Mouse (Mus musculus) activated CD4-positive, CD25-positive, alpha-beta regulatory T cell, adult 4 months (primary cell): ENCODE data around the gene Gm9972. TPM values are rescaled to one million over a fixed set of nuclear protein-coding genes. Genes with fewer than 3 reads are reported as not detected.

Experiments
- ATAC-seq: one replicate; pipeline ENCODE4 v1.8.0; 2017
- polyA plus RNA-seq, 2 experiments: library from polyadenylated mRNA; unstranded; fragments of 100-300 nt; shearing (Covaris generic); gene quantifications; one replicate each; pipeline ENCODE4 v1.2.1; 2017

Gene Gm9972
- polyA plus RNA-seq: under 1 TPM in 1 of 2 experiments, not detected in 1; 0.36 TPM

DNA sequence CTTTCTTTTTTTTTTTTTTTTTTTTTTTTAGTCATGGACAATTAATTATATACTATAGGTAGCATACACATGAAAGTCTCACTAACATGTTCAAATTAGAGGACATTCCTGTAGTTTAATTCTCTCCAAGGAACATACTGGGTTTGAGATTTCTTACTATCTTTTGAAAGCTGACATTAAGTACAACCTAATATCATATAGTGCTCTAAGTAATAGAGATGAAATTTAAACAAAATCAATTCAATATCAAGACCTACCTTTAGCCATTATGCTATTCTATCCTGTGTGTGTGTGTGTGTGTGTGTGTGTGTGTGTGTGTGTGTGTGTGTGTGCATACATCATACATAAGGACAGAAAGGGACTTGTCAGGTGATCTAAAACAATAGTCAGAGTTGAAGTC lies at the start of gene Gm9972:
Gene Gm9972 (plus strand): TSS at position 301 of the 400 bp plus-strand sequence.
- no peak for ATAC-seq

DNA sequence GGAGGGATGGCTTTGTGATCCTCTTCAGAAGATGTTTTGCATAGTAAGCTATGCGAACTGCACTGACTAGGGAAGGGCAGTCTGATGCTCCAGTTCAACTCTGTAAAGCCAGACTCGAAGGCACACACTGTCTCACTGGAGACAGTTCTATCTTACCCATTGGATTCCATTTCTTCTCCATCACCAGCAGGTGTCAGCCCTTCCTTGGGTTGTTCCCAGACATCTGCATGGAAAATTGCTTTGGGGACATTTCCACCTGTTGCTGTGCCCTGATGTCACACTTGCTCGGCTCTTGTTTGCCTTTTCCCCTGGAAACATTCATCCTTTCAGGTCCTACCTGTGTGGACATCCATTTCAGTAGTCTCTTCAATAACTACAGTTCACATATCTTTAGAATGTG lies 36.4 kb upstream of the Gm9972 start:
- ATAC-seq: no peak

DNA sequence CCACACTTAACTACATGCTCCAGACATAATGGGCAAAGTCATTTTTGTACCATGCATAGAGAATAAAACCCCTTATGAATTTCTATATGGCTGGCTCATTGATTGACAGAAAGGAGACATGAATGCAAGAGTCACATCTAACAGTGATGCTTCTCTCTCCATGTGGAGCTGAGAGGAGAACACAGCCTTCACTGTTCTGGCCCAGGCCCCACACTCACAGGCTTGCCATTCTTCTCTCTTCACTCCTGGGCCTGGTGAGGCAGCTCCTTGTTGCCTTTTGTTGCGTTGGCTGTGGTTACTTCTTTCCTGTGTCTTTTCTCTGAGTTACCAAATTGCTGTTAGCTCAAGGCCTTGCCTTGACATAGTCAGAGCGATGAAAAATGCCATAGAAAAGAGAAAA lies 23.6 kb upstream of the Gm9972 start:
- no peak for ATAC-seq

DNA sequence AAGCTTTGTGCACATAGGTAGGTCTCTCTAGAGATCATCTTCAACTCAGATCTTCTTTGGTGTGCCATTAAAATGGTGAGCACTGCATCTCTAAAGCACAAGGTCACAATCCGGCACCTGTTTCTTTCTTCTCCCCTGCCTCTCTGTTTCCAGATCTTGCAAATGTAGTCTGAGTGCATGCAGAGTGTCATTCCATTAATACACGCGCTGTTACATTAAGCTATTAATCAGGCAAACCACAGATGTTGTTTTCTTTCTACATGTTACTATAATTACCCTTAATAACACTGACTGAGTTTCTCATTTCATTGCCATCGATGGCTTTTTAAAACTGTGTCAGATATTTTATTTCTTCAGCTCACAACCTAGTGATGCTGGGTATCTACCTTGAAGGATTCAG lies 22.6 kb upstream of the Gm9972 start:
- no peak for ATAC-seq

DNA sequence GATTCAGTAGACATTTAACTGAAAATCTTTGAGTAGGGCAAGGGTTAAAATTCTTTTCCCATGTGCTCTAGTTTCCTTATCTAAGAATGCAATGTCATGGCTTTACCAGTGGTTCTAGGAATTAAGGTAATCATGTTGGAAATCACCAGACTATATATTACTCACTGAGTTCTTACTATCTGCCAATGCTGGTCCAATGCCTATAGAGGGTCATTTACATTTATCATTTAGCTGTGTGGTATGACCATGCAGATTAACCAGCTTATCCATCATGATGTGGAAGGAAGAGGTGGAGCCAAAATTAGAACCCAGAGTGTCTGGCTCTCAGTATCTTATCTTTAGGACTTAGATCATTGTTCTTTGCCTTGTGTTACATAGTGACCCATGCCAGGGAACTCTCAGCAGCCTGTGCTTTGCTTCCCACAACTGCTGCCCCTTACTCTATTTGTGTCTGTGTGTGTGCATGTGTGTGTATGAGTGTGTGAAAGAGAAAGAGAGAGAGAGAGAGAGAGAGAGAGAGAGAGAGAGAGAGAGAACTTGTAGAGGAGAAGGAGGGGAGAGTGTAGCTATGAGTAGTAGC lies 12.3 kb upstream of the Gm9972 start:
- ATAC-seq: no peak

DNA sequence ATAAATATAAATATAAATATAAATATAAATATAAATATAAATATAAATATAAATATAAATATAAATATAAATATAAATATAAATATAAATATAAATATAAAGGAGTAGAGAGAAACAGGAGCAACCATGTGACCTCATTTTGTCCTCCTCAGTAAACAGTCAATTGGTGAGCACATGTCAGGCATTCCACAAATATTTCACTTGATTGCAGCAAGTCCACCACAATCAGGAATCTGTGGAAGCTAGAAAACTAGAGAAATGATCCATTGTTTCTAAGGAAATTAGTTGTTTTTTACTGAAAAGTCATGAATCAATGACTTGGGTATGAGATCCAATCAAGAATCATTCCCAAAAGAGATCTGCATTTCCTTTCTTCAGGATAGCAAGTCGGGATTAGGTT lies 5.7 kb upstream of the Gm9972 start:
- ATAC-seq: no peak

DNA sequence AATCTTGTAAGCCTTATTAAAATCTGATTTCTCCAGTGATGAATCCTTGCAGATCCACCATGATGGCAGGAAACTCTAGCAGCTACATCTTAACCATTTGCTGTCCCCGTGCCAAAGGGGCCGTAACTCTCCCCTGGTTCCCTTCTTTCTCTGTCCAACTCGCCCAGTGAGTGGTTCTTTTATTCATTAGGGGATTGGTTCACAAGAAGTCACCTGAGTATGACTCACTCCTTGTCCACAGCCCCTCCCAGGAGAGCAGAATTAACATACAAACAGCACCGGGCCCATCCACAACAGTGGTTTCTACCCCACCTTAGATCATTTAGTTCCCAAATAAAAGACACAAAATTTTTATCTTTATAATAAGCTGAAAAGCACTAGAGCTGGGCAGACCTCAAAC lies 3.4 kb upstream of the Gm9972 start:
- ATAC-seq: no peak

DNA sequence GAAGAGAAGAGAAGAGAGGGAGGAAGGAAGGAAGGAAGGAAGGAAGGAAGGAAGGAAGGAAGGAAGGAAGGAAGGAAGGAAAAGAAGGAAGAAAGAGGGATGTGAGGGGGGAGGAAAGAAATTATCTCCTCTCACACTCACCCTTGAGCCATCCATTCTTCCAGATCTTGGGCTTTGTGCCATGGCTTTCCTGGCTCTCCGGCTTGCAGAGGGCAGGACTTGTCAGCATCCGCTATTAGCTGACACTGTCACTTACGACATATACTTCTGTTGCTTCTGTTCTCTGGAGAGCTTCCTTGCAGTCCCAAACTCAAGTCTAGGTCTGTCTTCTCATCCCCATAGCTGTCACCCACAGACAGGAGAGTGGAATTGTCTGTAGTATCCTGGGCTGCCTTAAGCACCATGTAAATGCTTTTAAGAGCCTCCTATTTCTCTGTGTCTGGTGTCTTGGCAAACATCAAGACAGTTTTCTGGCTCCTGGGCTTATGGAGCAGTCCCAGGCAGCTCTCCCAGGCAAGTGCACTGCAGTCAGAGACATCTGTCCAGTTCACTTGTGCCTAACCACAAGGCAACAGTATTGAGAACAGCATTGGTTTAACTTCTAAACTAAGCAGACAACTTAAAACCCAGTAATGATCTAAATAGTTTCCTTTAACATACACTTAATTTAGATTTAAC lies 10.5 kb downstream of the Gm9972 start:
- ATAC-seq: no peak

DNA sequence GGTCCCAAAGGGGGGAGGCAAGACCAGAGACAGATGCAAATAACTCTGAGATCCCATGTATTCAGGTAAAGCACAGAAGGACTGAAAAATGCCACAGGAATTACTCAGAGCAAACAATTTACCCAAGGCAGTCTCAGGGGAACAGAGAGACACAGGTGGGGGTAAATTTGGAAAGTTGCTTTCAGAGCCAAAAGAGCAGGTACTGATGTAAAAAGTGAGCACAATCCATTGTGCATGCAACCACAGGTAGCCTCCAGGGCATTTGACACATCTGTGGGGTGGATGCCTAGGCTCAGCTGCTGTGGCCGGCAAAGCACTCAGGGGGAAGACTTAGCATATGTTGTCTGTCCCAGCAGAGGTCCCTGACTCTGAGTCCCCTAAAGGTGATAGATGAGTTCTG lies 13.8 kb downstream of the Gm9972 start:
- ATAC-seq: no peak

DNA sequence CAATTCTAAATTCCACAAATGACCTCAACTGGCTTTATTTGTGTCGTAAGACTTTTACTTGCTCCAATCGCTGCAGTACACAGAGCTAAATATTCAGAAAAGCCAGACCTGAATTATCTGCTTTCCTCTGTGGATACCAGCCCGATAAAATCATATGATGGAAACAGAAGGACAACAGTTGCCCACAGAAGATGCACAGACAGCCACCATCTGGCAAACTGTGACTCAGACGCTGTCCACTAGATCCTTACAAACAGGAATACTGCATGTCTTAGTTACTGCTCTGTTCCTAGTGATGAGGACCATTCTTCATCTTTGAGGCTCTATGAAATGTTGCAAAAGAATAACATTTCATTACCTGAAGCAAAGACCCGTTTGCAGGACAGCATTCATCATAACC lies 19.4 kb downstream of the Gm9972 start:
- ATAC-seq: no peak

DNA sequence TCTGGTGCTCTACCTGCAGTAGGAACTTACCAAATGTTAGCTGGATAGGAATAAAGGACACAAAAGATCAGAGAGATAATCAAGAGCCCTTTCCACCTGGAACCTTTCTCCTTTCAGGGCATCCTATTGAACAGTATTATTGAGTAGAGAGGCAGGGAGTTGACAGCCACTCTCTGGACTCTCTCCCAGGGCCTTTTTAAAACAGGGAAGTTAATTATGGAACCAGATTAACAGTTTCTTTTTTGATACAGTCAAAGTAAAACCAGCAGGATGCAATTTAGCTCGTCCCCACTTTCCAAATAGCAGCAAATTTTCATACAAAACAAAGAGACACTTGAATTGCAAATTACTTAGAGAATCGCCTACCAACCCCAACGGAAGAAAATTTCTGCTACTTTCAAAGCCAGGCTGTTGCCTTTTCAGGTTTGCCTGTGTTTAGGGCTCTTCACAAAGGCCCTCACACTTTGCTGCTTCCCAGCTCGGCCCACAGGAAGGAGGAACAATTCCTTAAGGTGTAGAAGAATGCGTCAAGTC lies 24.0 kb downstream of the Gm9972 start:
- ATAC-seq: no peak

DNA sequence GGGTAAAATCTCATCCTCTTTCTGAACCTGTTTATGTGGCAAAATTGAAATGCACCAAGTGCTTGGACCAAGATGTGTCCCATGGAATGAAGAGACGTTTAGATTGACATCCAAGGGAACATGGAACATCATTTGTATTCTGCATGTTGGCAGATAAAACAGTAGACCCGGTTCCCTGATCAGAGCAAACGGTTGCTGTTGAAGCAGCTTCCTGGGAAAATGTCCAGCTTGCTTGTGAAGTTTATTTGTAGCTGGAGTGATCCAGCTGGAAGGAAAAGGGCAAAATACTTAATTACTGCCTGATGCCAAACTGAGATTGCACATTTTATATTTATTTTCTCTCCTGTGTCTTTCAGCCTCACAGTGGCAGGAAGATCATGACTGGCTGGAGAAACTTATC lies 26.7 kb downstream of the Gm9972 start:
- ATAC-seq: no peak

DNA sequence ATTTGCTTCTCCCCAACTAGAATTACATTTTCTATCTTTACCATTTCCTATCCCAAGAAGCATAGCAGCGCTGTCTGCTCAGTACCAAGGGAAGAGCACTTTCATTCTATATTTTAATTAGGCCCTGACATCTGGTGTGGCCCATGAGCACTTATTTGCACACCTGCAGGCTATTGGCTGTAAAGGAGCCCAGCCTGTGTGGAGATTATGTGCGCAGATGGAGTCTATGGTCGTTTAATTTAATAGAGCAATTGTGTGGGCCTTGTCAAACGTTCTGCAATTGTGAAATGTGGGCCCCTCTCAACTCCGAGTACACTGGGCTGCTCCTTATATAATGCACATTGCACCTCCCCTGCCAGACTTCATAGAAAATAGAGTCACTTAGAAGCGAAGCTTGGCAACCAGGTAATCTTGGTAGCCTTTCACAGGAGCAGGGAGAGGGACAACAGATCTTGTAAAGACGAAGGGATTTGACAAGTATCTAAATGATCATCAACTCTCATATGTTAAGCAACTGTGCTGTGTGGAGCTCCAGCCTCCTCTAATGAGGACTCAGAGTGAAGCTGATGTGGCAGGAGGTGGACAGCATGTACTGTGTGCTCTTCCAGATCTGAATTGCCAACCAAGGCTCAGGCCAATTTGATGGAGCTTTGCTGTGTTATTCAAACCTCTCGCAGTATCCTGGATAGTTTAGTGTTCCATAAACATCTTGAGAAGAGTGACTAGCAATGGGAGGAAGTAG lies 50.9 kb downstream of the Gm9972 start:
- no peak for ATAC-seq

Other genes starting within 250 kb of the Gm9972 start
- not detected for gene Atp10b, start 114.1 kb downstream of the Gm9972 start, polyA plus RNA-seq